Mouse (Mus musculus) testis, adult 2 months (tissue): ENCODE results near the gene Mpv17.
A peak's percentile ranks its signal among the peaks of the same experiment; 100 is the strongest.

Experiments
- CTCF ChIP-seq: fragments of 200-500 bp; IDR thresholded peaks from 2 replicates; pipeline ENCODE4 v1.5.1; 2012; ENCODE audit warnings: low read depth, mild to moderate bottlenecking, inconsistent platforms, low read length, moderate library complexity; ENCODE audit not compliant: control insufficient read depth, insufficient read depth, insufficient replicate concordance
- POLR2A ChIP-seq: fragments of 200-500 bp; IDR thresholded peaks from 2 replicates; pipeline ENCODE4 v1.6.1; 2012; ENCODE audit warnings: low read depth, mild to moderate bottlenecking, inconsistent platforms, low read length, moderate library complexity; ENCODE audit not compliant: control insufficient read depth

DNA sequence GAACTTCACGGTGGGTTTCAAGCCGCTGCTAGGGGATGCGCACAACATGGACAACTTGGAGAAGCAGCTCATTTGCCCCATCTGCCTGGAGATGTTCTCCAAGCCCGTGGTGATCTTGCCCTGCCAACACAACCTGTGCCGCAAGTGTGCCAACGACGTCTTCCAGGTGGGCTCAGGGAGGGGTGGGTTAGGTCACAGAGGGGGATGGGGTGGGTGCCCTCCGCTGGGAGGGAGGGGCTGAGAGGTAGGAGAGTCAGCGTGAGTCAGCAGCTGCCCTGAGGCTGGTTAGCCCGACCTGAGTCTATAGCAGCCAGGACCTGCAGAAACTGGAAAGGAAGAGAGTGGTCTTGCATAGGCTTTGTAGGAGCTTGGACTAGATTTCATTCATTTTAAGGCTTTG, 37.1 kb downstream of the Mpv17 start:
- peak; percentile 73; the same call in 1 of the 2 replicates for TF ChIP-seq POLR2A
- no peak for TF ChIP-seq CTCF
